Mouse (Mus musculus) bone marrow macrophage, adult 2 months (primary cell): ENCODE data around the gene Sertad3. TPM values are rescaled to one million over a fixed set of nuclear protein-coding genes. Genes with fewer than 3 reads are reported as not detected.

Source experiments
- H3K27ac ChIP-seq: 2 replicates; pipeline ENCODE4 v1.5.1; 2012; ENCODE audit warnings: low read depth, low read length; ENCODE audit not compliant: insufficient read depth
- H3K4me1 ChIP-seq: 2 replicates; pipeline ENCODE4 v1.6.1; 2012; ENCODE audit warnings: low read length; ENCODE audit not compliant: control insufficient read depth, insufficient read depth
- H3K4me3 ChIP-seq: 2 replicates; pipeline ENCODE4 v1.5.1; 2012; ENCODE audit warnings: mild to moderate bottlenecking, low read length, moderate library complexity; ENCODE audit not compliant: insufficient read depth
- CTCF ChIP-seq: IDR thresholded peaks from 2 replicates; pipeline ENCODE4 v1.5.1; 2012; ENCODE audit warnings: low read depth, mild to moderate bottlenecking, low read length, moderate library complexity
- POLR2A ChIP-seq: IDR thresholded peaks from 2 replicates; pipeline ENCODE4 v1.6.1; 2012; ENCODE audit warnings: mild to moderate bottlenecking, low read depth, low read length, borderline replicate concordance
- polyA plus RNA-seq: library from polyadenylated mRNA; stranded (reverse); fragments of >200 nt; gene quantifications from 2 replicates; pipeline ENCODE4 v1.2.4, GENCODE M21; 2012; ENCODE audit not compliant: missing spikeins, insufficient read depth, insufficient read length

The Sertad3 gene
- polyA plus RNA-seq, 1 experiment = 19.5 TPM

GRCm38 (mm10) chr7:27446521-27447418 is 26.8 kb upstream of the Sertad3 start:
- peaks cover 28% of the 10 kb centered on the region for H3K4me1 ChIP-seq
- peak overlapping the region; percentile 40 for H3K4me3 ChIP-seq
- no peak overlapping the region for H3K27ac ChIP-seq
- TF ChIP-seq POLR2A (no peak), CTCF (no peak)

- Histone ChIP-seq H3K27ac (peak within 1 kb of the TSS; percentile 86), H3K4me3 (peak within 1 kb of the TSS; percentile 70), H3K4me1 (peaks cover 34% of the 10 kb centered on the region)
- TF ChIP-seq CTCF (no peak), POLR2A (0 out of 2 replicates have a peak, but pooled peaks have one; percentile 61)
These were observed 25.9 kb upstream of the Sertad3 start, which contains the start of the genes Sptbn4 and Blvrb for GRCm38 (mm10) chr7:27447419-27448286. Sptbn4 (minus strand) TSS chr7:27447686. Blvrb (plus strand) TSS chr7:27447978.

GRCm38 (mm10) chr7:27448421-27449206 is 25.0 kb upstream of the Sertad3 start:
- Histone ChIP-seq H3K4me1 (peaks cover 34% of the 10 kb centered on the region), H3K27ac (peak overlapping the region; percentile 86), H3K4me3 (peak overlapping the region; percentile 70)
- 0 out of 2 replicates have a peak, but pooled peaks have one; percentile 67 for TF ChIP-seq POLR2A
- TF ChIP-seq CTCF = no peak

- H3K4me3 ChIP-seq = peak overlapping the region; percentile 70
These were observed 24.2 kb upstream of the Sertad3 start for GRCm38 (mm10) chr7:27449256-27449862.

GRCm38 (mm10) chr7:27451359-27451758 is 22.2 kb upstream of the Sertad3 start:
- no peak for TF ChIP-seq CTCF
- no peak for TF ChIP-seq POLR2A
- H3K4me3 ChIP-seq = no peak overlapping the region
- H3K4me1 ChIP-seq = peaks cover 41% of the 10 kb centered on the region
- peak overlapping the region; percentile 54 for H3K27ac ChIP-seq

More at GRCm38 (mm10) chr7:27449256-27449862, 24.2 kb upstream of the Sertad3 start:
- Histone ChIP-seq H3K4me1 (peaks cover 34% of the 10 kb centered on the region), H3K27ac (peak overlapping the region; percentile 86)
- no peak for TF ChIP-seq POLR2A
- no peak for TF ChIP-seq CTCF

- Histone ChIP-seq H3K4me3 (no peak overlapping the region), H3K27ac (no peak overlapping the region), H3K4me1 (peaks cover 34% of the 10 kb centered on the region)
- TF ChIP-seq CTCF (no peak), POLR2A (no peak)
These were observed 21.3 kb upstream of the Sertad3 start for GRCm38 (mm10) chr7:27452206-27452770.

GRCm38 (mm10) chr7:27454461-27455121 is 19.0 kb upstream of the Sertad3 start:
- Histone ChIP-seq H3K4me1 (peaks cover 28% of the 10 kb centered on the region), H3K27ac (0 out of 2 replicates have a peak overlapping the region, but pooled peaks have one; percentile 2), H3K4me3 (no peak overlapping the region)
- TF ChIP-seq POLR2A = no peak
- TF ChIP-seq CTCF = no peak

- no peak overlapping the region for H3K4me3 ChIP-seq
- TF ChIP-seq POLR2A = no peak
- TF ChIP-seq CTCF = no peak
- peaks cover 23% of the 10 kb centered on the region for H3K4me1 ChIP-seq
- no peak overlapping the region for H3K27ac ChIP-seq
These were observed 18.3 kb upstream of the Sertad3 start for GRCm38 (mm10) chr7:27455273-27455672.
